Mouse (Mus musculus) intestine, embryonic 14.5 days (tissue): ENCODE data around the gene Pbx1. TPM values are rescaled to one million over a fixed set of nuclear protein-coding genes. Genes with fewer than 3 reads are reported as not detected.
A peak's percentile ranks its signal among the peaks of the same experiment; 100 is the strongest.

Source experiments
- ATAC-seq: fragments of 200-750 bp; cut with Nextera tagmentation; replicated peaks from 2 replicates; pipeline ENCODE4 v1.8.0; 2017; ENCODE audit warnings: low read depth, moderate number of reproducible peaks, moderate TSS enrichment, moderate library complexity; ENCODE audit not compliant: low FRiP score, low TSS enrichment
- DNase-seq: peaks from one replicate; pipeline ENCODE4 v3.0.0-alpha.2; 2018; ENCODE audit warnings: low spot score
- H3K27ac ChIP-seq: fragments of 300-500 bp; sonication (generic); 2 replicates; pipeline ENCODE4 v1.5.1; 2014; ENCODE audit warnings: low read depth, mild to moderate bottlenecking, control low read depth
- H3K27me3 ChIP-seq: fragments of 300-500 bp; sonication (generic); replicated peaks from 2 replicates; pipeline ENCODE4 v1.6.1; 2014; ENCODE audit warnings: low read length, control low read depth; ENCODE audit not compliant: control insufficient read depth, insufficient read depth
- H3K36me3 ChIP-seq: fragments of 300-500 bp; sonication (generic); 2 replicates; pipeline ENCODE4 v1.6.1; 2014; ENCODE audit warnings: low read length, control low read depth; ENCODE audit not compliant: control insufficient read depth, insufficient read depth
- H3K4me1 ChIP-seq: fragments of 300-500 bp; sonication (generic); replicated peaks from 2 replicates; pipeline ENCODE4 v1.6.1; 2014; ENCODE audit warnings: low read length, control low read depth, mixed read lengths; ENCODE audit not compliant: control insufficient read depth, insufficient read depth
- H3K4me2 ChIP-seq: fragments of 300-500 bp; sonication (generic); 2 replicates; pipeline ENCODE4 v1.6.1; 2014; ENCODE audit warnings: low read length
- H3K4me3 ChIP-seq: fragments of 300-500 bp; sonication (generic); 2 replicates; pipeline ENCODE4 v1.5.1; 2014; ENCODE audit warnings: low read depth, low read length, control low read depth, mixed read lengths
- H3K9ac ChIP-seq: fragments of 300-500 bp; sonication (generic); 2 replicates; pipeline ENCODE4 v1.6.1; 2014; ENCODE audit warnings: mild to moderate bottlenecking, low read length
- H3K9me3 ChIP-seq: fragments of 300-500 bp; sonication (generic); 2 replicates; pipeline ENCODE4 v1.6.1; 2016; ENCODE audit warnings: low read length, control low read depth; ENCODE audit not compliant: control insufficient read depth
- WGBS: fragments of 180-500 bp; shearing (Covaris S2); extraction: QIAGEN DNeasy Blood & Tissue Kit; methylation state at CpG from one replicate; pipeline ENCODE4 v1.1.7; 2014; 5-methylcytosine and 5-hydroxymethylcytosine counted together
- polyA plus RNA-seq: library from polyadenylated mRNA; unstranded; fragments of >200 nt; fragmentation: Nextera tagmentation; extraction: Ambion mirVana; gene quantifications from 2 replicates; pipeline ENCODE4 v1.2.1, GENCODE M21; 2014

Gene Pbx1
- polyA plus RNA-seq, 1 experiment from 2014 or later: 37.3 TPM

- no peaks in the 10 kb centered on the region for H3K36me3 ChIP-seq
- H3K9me3 ChIP-seq: no peaks in the 10 kb centered on the region
- no peak overlapping the region for H3K9ac ChIP-seq
- no peak overlapping the region for H3K27ac ChIP-seq
- 44% methylated on average over 4 of the region's 4 CpGs for WGBS
- H3K27me3 ChIP-seq: no peaks in the 10 kb centered on the region
- no peaks in the 10 kb centered on the region for H3K4me1 ChIP-seq
- no peak overlapping the region for H3K4me2 ChIP-seq
- ATAC-seq (no peak), DNase-seq (no peak)
- H3K4me3 ChIP-seq: no peak overlapping the region
Observed at GRCm38 (mm10) chr1:168091627-168092026, 340.4 kb downstream of the Pbx1 start.

- no peak overlapping the region for H3K4me3 ChIP-seq
- no peaks in the 10 kb centered on the region for H3K27me3 ChIP-seq
- no peaks in the 10 kb centered on the region for H3K4me1 ChIP-seq
- H3K36me3 ChIP-seq: no peaks in the 10 kb centered on the region
- ATAC-seq: no peak
- DNase-seq: no peak
- WGBS: 88% methylated on average over 7 of the region's 7 CpGs
- no peak overlapping the region for H3K27ac ChIP-seq
- no peak overlapping the region for H3K9ac ChIP-seq
- H3K4me2 ChIP-seq: no peak overlapping the region
- no peaks in the 10 kb centered on the region for H3K9me3 ChIP-seq
Observed at GRCm38 (mm10) chr1:168088680-168089079, 343.4 kb downstream of the Pbx1 start.

- Histone ChIP-seq H3K4me1 (no peaks in the 10 kb centered on the region; the same call in 1 of the 2 replicates), H3K9ac (no peak overlapping the region), H3K27me3 (no peaks in the 10 kb centered on the region), H3K9me3 (no peaks in the 10 kb centered on the region), H3K36me3 (no peaks in the 10 kb centered on the region), H3K4me2 (no peak overlapping the region), H3K4me3 (no peak overlapping the region), H3K27ac (no peak overlapping the region)
- no peak for DNase-seq
- no peak for ATAC-seq
- 71% methylated on average over 6 of the region's 6 CpGs for WGBS
Observed at GRCm38 (mm10) chr1:168079394-168079767, 352.7 kb downstream of the Pbx1 start.

GRCm38 (mm10) chr1:168078746-168079393 lies 353.2 kb downstream of the Pbx1 start:
- H3K9me3 ChIP-seq: no peaks in the 10 kb centered on the region
- H3K9ac ChIP-seq: no peak overlapping the region
- no peaks in the 10 kb centered on the region; the same call in 1 of the 2 replicates for H3K4me1 ChIP-seq
- H3K4me2 ChIP-seq: no peak overlapping the region
- DNase-seq (no peak), ATAC-seq (no peak)
- no peak overlapping the region for H3K4me3 ChIP-seq
- no peak overlapping the region for H3K27ac ChIP-seq
- no peaks in the 10 kb centered on the region for H3K36me3 ChIP-seq
- 78% methylated on average over 10 of the region's 10 CpGs for WGBS
- H3K27me3 ChIP-seq: no peaks in the 10 kb centered on the region

GRCm38 (mm10) chr1:168071974-168072373 lies 360.1 kb downstream of the Pbx1 start:
- Histone ChIP-seq H3K27me3 (no peaks in the 10 kb centered on the region), H3K27ac (peak overlapping the region; percentile 22; the same call in 1 of the 2 replicates), H3K4me2 (no peak overlapping the region), H3K4me3 (no peak overlapping the region), H3K4me1 (no peaks in the 10 kb centered on the region; the same call in 1 of the 2 replicates), H3K9me3 (no peaks in the 10 kb centered on the region), H3K36me3 (no peaks in the 10 kb centered on the region), H3K9ac (no peak overlapping the region)
- no peak for DNase-seq
- WGBS: 49% methylated on average over 5 of the region's 5 CpGs
- no peak for ATAC-seq

- H3K27me3 ChIP-seq: no peaks in the 10 kb centered on the region
- WGBS: 68% methylated on average over 6 of the region's 6 CpGs
- DNase-seq (no peak), ATAC-seq (no peak)
- no peaks in the 10 kb centered on the region for H3K36me3 ChIP-seq
- no peaks in the 10 kb centered on the region; the same call in 1 of the 2 replicates for H3K4me1 ChIP-seq
- no peak overlapping the region for H3K9ac ChIP-seq
- no peak overlapping the region for H3K27ac ChIP-seq
- no peaks in the 10 kb centered on the region for H3K9me3 ChIP-seq
- no peak overlapping the region for H3K4me3 ChIP-seq
- no peak overlapping the region for H3K4me2 ChIP-seq
Observed at GRCm38 (mm10) chr1:168070273-168070910, 361.7 kb downstream of the Pbx1 start.

- Histone ChIP-seq H3K36me3 (no peaks in the 10 kb centered on the region), H3K9ac (no peak overlapping the region), H3K27ac (peak overlapping the region; percentile 57), H3K27me3 (no peaks in the 10 kb centered on the region), H3K4me2 (no peak overlapping the region), H3K4me3 (no peak overlapping the region), H3K4me1 (no peaks in the 10 kb centered on the region; the same call in 1 of the 2 replicates), H3K9me3 (no peaks in the 10 kb centered on the region)
- ATAC-seq (no peak), DNase-seq (no peak)
- WGBS: 53% methylated on average over 5 of the region's 5 CpGs
Observed at GRCm38 (mm10) chr1:168069740-168070139, 362.3 kb downstream of the Pbx1 start.
